Mouse (Mus musculus) lung, postnatal 10 days (tissue): ENCODE results near the gene Gm42878.
A peak's percentile ranks its signal among the peaks of the same experiment; 100 is the strongest.

ENCODE experiments used
- DNase-seq: peaks from one replicate; pipeline ENCODE4 v3.0.0; 2021

Gene Gm42878

GRCm38 (mm10) chr5:121544910-121545792, at the start of gene Gm42878, which contains the start of gene Adam1a:
Gm42878 (minus strand) TSS chr5:121545482.
Adam1a (minus strand) TSS chr5:121545482.
- peak; percentile 49 for DNase-seq

DNA sequence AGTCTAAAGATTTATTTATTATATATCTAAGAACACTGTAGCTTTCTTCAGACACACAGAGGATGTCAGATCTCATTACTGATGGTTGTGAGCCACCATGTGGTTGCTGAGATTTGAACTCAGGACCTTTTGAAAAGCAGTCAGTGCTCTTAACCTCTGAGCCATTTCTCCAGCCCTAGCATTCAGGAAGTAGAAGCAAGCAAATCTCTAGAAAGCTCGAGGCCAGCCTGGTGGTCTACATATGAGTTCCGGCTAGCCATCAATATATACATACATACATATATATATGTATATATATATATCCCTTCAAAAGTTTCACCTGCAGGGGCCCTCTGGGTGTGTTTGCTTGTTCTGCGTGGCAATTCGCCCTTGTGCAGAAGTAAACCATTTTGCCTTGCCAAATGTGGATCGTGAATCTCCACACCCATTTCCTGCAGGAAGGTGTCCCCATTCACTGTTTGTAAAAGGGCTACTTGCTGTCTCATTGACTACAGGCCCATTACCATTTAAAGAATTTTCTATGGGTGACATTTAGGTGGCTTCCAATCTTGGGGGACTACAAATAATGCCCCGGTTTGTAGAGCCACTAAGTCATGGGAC, 49.5 kb upstream of the Gm42878 start:
- no peak for DNase-seq

DNA sequence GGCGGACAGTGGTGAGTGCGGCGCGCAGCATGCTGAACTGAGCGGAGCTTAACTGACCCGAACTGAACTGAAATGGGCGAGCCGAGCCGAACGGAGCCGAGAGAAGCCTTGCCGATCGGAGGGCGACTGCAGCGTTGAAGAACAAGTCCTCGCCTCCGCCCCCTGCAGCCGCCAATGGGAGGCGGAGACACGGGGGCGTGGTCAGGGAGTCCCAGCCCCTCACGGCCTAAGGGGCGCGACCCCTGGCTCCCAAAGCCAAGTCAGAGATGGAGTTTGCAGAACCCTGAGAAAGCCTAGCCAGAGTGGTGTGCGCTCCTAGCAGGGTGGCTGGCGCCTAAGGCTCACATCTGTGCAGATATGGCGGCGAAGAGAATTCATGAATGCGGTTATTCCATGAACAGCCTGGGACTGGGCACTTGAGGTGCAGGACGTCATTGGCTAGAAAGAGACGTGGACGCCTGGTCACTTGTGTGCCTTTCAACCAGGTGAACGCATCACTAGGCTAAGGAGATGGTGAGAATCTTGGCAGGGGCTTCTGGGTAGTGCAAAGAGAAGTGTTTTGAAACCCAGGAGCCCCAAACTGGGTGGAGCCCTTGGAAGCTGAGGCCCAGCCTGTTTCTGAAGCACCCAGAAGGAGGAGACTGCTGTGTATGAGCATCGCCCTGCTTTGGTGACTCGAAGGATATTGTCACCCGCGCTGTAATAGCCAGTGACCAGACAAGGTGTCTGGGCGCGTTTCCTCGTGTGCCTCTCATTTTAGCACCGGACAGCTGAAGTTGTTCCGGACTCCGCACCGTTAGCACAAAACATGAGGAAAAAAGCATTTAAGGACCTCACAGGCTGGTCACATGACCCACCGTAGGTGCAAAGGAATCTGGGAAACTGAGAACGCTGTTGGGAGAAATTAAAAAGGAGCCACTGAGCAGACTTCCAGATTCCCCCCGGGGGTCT, 48.4 kb upstream of the Gm42878 start, which contains the start of gene Aldh2:
Gene Aldh2 (minus strand): TSS at position 374 of the 951 bp plus-strand sequence.
- peak; percentile 94 for DNase-seq

DNA sequence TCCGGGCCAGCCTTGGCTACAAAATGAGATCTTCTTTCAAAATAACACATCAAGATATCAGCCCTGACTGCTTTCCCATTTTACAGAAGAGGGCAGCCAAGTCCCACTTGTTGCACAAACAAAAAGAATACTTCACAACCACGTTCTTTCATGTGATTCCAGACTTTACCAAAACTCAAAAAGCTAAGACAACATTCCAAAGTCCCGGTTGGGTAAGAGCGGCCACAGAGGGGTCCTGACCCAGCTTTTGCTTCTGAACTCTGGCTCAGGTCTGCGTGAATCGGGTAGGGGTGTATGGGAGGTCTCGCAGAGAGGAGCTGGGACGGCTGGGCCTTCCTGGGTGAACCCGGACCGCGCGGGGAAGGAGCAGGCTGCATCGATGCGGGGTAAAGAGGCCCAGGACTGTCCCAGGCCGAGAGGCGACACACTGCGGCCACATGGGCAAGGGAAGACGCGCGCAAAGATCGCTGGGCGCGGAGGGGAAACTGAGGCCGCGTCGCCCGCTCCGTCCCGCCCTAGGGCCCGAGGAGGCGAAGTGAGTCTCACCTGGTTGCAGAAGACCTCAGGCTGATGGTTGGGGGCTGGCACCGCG, 47.6 kb upstream of the Gm42878 start:
- peak; percentile 40 for DNase-seq

- DNase-seq = peak; percentile 46
Measured at GRCm38 (mm10) chr5:121592064-121592815, 47.0 kb upstream of the Gm42878 start.

DNA sequence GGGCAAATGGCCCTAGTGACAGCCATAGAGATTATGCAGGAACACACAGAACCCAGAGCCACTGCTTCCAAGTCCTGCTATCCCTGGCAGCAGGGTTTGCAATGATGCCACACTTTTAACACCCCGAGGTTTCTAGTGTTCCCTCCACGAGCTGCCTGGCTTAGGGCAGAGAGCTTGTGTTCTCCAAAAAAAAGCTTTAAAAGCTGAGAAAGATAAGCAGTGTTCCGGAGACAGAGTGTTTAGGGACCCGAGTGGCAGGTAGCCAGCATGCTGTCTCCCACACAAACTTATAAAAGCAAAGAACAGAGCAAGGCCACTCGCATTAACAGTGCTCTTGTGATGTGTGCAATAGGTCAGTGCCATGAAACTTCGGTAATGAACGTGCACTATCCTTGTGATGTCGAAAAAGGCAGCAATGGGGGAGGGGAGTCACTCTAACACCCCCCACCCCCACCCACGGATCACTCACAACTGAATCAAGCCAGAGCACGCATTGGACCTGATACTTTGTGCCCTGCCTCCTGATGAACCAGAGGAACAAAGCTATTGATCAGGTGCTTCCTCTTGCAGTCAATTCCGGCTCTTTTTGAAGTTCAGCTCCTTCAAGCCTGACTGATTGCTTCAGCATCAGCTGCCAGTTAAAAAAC, 46.3 kb upstream of the Gm42878 start:
- peak; percentile 54 for DNase-seq

- no peak for DNase-seq
Measured at GRCm38 (mm10) chr5:121589928-121590327, 44.6 kb upstream of the Gm42878 start.

DNA sequence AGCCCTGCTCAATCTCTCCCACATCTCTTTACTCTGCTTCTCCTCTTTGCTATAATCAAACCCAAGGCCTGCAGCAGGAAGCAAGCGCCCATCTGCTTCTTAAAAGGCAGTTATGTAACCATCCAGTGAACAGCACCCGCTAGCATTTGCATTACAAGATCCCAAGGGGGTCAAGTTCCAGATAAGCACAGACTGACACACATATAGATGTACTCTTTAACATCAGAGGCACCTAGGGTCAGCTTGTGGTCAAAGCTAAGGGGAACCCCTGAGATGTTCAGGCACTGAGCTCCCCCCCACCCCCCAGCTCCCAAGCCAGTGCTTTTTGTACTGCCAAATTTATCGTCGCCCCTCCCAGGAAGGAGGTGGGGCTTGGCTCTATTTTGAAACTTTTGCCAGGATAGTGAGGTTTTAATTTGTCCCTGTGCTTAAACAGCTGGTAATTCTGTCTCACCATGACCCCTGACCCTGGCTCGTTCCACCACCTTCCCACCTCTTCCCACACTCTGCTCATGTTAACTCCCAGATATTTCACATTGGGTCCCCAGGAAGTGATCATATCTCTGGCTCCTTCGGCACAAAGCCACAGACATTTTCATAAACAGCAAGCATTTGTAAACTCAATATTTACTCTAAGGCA, 41.2 kb upstream of the Gm42878 start:
- peak; percentile 90 for DNase-seq

- DNase-seq = no peak
Measured at GRCm38 (mm10) chr5:121585699-121586098, 40.4 kb upstream of the Gm42878 start.

DNA sequence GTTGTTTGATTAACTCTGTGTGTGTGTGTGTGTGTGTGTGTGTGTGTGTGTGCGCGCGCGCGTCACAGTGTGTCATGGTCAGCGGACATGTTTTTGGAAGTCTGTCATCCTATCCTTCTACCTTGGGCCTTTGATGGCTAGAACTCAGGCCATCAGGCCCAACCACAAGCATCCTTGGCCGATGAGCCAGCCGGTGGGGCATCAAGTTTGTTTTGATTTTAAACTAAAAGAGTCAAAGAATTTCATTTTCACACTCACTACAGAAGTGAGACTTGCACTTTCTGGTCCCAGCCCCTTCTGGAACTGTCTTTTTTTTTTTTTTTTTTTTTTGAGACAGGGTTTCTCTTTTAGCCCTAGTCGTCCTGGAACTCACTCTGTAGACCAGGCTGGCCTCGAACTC, 39.7 kb upstream of the Gm42878 start:
- no peak for DNase-seq

DNA sequence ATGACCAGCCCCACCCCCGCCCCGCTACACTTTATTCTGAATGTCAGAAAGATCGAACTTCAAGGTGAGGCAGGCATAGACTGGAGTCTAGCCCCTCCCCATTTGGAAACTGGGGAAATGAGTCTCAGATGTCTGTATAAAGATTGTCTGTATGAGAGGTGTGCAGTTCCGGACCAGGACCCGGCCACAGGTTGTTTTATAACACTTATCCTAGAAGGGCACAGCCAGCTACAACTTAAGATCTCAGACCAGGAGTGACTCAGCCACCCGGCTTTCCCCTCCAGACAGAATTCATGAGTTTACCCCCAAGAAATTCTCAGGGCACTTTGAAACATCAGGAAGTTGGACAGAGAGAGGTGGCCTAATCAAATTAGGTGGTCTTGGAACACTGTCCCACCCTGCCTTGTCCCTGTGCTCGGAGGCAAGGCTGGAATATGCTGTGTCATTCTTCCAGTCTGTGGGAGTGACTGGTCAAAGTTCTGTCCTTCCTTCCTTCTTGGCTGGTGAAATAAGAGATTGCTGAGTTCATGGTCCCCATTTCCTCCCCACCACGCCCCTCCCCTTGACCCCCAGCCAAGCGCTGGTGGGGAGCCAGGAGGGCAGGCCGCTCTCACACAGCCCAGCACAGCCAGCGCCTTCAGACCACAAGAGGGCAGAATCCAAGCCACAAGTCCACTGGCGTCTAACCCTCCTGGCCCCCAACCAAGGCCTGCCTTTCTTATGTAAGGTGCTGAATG, 38.7 kb upstream of the Gm42878 start:
- peak; percentile 98 for DNase-seq

- no peak for DNase-seq
Measured at GRCm38 (mm10) chr5:121581945-121582344, 36.7 kb upstream of the Gm42878 start.

DNA sequence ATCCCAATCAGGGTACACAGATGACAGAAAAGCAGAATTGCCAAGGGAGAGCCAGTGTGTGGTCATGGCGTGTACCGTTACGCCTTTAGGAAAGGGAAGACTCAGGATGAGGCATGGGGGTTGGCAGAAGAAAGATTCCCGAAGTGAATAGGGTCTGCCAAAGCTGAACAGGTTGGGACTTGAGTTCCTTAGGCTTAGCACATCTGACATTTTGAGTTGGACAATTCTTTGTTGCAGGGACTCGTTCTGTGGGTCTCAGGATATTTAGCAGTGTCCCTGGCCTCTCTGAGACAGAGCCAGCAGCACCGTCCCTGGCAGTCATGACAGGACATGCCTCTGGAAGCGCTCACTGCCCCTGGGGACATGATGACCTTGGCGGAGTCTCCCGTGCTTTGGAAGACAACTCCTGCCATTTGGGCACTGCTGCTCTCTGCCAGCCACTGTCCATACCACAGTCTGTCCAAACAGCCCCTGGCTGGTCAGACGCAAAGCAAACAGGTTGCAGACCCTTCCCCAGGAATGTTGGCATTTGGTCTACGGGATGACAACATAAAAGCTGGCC, 31.7 kb upstream of the Gm42878 start:
- no peak for DNase-seq

DNA sequence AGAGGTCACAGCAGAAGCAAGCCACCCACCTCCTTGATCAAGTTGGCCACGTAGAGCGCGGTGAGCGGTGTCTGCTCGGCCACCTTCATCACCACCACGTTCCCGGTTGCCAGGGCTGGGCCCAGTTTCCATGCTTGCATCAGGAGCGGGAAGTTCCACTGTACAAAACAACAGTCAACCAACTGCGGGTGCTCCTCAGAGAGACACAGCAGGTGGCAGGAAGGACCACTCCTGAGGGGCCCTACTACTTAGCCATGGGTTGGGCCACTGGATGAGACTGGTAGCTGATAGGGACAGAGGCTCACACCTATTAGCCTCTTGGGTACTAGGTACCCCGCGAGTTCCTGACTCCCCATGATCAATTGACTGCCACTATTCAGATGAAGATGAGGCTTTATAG, 30.6 kb upstream of the Gm42878 start:
- no peak for DNase-seq

DNA sequence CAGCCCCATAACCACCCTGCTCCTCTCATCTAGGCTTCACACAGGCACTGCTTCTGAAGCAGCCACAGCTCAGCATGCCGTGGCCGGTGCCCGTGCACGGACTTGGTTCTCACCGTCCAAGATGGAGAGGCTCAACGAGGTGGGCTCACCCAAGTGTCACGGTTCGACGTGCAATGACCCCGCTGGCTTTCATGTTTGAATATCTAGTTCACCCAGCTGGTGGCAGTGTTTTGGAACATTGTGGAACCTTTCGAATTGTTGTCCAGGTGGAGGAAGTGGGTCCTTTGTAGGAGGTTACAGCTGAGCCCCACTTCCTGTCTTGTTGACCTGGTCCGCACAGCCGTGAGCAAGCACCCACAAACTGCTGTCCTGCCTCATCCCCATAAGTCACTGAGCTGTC, 28.9 kb upstream of the Gm42878 start:
- no peak for DNase-seq

DNA sequence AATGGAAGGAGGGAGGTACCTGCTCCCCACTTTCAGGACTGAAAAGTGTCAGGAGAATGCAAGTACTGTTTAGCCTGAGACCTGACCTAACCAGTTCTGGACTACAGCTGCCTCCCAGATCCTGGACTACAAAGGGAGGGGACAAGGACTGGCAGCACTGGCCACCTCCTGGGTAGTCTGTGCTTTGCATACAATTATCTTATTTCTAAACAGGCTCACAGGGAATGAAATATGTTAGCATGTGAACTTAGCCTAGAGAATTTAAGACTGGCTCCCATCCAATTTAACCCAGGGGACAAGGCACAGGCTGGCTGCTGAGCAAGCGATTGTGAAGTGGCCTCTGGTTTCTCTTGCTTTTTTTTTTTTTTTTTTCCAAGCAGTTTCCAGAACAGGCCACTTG, 25.5 kb upstream of the Gm42878 start:
- no peak for DNase-seq

GRCm38 (mm10) chr5:121569881-121570420, 24.7 kb upstream of the Gm42878 start:
- DNase-seq = peak; percentile 68

GRCm38 (mm10) chr5:121566035-121566681, 20.9 kb upstream of the Gm42878 start:
- DNase-seq = no peak

DNA sequence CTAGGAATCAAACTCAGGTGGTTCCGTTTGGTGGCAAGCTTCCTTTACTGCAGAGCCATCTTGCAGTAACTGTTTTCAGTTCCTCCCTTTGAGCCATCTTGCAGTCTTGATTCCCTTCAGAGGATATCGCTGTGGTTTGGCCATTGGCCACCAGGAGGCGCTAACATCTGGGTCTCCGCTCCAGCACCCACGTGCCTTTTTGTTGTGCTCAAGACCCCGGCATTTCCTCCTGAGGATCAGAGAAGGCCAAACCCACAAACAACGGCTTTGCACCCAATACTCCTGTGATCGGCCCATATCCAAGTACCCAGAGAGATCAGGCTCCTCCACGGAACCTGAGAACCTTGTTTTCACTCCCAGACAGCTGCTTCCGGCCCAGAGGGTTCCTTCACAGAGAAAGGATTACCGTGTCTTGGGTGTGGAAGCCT, 19.2 kb upstream of the Gm42878 start:
- peak; percentile 95 for DNase-seq
